Mouse (Mus musculus): ENCODE results near the gene Gnat2.

GRCm38 (mm10) chr3:108086470-108086979 is 6.1 kb upstream of the Gnat2 start, which contains the start of gene Ampd2:
- TF ChIP-seq GATA1 (IDR thresholded peaks at IDR 0.05; ENCODE audit: borderline replicate concordance, low read length) = no peak
- TF ChIP-seq CTCF (IDR thresholded peaks at IDR 0.05; ENCODE audit: low read depth, low read length) = no peak
- TF ChIP-seq POLR2AphosphoS5 (IDR thresholded peaks at IDR 0.05; ENCODE audit: insufficient replicate concordance, low read depth, low read length) = no peak
- TF ChIP-seq TAL1 (conservative IDR thresholded peaks at IDR 0.05; ENCODE audit: low read depth, low read length) = no peak
